Mouse (Mus musculus) olfactory bulb, adult 2 months (tissue): ENCODE measurements around the gene Tbl3.

Source experiments
- CTCF ChIP-seq: fragments of 200-500 bp; IDR thresholded peaks from 2 replicates; pipeline ENCODE4 v1.5.1; 2012; ENCODE audit warnings: low read depth, mild to moderate bottlenecking, low read length, moderate library complexity; ENCODE audit not compliant: insufficient read depth
- POLR2A ChIP-seq: fragments of 200-500 bp; IDR thresholded peaks from 2 replicates; pipeline ENCODE4 v1.6.1; 2012; ENCODE audit warnings: mild to moderate bottlenecking, low read depth, low read length, moderate library complexity; ENCODE audit not compliant: insufficient read depth

GRCm38 (mm10) chr17:24716166-24716682 lies 8.8 kb upstream of the Tbl3 start:
- TF ChIP-seq POLR2A (no peak), CTCF (no peak)
